Mouse (Mus musculus) lung, postnatal 14 days (tissue): ENCODE measurements around the gene Ugt1a6a.

Source experiments
- DNase-seq: peaks from one replicate; pipeline ENCODE4 v3.0.0; 2021

Gene Ugt1a6a

DNA sequence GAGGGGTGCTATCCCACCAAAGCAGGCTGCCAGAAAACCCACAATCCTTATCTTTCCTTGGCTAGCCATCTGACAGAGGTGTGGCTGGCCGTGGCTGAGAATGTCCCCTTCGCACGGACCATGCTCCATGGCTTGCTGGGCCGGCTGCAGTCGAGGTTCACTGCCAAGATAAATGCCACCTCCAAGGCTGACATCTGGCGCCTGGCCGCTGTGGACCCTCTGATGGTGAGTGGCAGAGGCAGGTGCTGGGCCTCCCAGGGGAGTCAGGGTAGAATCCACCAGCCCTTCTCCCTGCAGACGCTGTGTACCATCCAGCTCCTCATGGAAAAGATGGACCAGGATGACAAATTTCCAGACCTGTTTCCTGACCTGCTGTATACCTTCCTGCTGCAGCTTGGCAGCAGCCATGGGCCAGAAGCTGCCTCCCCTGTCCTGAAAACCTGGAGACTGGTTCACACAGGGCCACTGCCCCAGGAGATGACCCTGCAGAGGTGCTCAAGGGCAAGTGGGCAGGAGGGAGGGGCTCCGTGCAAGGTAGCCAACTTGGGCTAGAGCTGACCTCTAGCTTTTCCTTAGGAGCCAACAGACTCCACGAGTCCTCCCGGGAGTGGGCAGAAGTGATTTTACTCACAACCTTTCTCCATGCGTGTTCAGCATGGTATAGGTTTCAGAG lies 120.3 kb downstream of the Ugt1a6a start:
- DNase-seq = no peak

DNA sequence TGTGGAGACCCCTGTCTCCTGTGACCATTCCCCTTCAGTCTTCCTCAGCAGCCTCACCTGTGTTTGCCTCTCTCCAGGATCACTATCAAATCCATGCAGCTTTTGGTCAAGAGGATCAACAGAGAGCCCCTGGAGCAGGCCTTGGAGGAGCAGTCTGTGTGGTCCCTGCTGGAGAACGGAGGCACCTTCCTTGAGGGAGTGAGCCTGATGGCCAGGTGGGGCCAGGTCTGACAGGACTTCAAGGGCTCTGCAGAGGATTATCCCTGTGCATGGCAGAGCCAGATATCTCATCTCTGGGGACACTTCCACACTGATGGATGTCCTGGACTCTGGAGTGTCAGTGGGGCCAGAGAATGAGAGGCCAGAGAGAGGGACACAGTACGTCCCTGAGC lies 120.9 kb downstream of the Ugt1a6a start:
- DNase-seq = no peak

DNA sequence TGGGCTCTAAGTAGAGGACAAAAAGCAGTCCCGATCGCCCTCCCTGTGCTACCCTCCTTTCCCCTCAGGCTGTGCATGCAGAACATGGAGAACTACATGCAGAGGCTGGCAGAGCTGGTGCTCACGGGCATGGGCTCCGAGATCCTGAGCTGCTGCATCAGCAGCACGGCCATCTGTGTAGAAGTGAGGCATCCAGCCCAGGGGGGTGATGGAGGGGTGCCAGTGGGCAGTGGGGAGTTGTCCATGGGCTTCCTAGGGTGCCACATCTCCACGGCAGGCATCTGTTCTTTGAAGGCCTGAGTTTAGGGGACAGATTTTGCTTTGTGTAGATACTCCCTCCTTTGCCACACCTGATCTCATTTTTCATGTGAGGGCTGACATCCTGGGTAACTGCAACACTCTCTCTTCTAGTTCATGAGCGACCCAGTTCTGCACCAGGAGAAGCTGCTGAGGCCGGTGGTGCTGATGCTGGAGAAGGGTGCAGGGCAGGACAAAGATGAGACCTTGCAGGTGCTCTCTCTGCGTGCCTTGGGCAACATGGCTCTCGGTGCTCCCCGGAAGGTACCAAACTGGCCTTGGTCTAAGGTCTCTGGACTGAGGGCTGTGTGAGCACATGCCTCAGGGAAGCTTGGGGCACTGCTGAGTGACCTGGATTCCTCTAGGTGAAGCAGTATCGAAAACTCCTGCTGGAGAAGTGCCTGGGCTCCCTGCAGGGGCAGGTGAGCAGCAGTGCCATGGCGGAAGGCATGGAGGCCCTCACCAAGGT lies 121.6 kb downstream of the Ugt1a6a start:
- no peak for DNase-seq

DNA sequence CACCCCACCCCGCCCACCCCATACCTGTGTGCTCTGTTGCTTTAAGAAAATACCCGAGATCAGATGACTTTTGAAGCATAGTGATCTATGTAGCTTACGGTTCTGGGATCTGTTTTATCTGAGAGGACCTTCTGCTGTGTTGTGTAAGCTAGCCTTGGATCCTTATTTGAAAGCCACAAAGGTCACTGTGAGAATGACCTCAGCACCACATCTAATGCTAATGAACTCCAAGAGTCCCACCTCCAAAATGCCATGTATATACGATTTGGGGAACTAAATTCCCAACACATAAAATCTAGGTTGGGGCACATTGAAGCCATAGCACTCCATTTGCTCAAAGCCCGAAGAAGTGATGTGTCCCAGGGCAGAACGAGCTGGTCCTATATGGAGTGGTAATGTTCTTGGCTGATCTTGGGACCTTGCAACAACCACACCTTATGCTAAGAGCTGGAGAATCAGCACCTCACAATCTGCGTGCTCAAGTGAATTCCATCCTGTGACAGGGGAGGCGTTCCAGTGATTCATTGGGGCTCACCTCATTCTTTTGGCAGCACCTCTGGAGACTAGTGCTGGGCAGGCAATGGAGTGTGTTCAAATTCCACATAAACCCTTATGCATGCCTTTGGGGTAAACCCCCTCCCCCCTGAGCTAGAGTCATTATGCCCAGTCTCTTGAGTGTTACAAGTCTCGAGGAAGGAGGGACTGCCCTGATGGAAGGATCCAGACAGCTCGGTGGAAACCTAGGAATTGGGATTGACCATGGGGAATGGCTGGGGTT lies 122.5 kb downstream of the Ugt1a6a start:
- no peak for DNase-seq

DNA sequence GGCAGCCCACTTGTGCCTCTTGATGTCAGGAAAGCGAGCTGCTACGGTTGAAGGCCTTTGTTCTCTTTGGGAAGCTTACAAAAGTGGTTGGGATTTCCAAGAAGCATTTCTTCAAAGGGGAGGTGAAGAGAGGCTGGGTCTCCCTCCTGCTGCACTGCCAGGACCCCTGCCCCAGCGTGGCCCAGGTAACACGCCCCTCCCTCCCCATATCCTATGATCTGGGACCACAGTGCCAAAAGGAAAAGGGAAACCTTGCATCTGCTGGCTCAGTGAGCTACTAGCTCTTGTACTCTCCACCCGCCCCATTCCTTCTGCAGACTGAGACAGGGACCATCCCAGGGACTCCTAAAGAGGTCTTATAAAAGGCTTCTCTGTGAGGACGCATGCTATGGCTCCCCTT lies 123.1 kb downstream of the Ugt1a6a start:
- DNase-seq = no peak

DNA sequence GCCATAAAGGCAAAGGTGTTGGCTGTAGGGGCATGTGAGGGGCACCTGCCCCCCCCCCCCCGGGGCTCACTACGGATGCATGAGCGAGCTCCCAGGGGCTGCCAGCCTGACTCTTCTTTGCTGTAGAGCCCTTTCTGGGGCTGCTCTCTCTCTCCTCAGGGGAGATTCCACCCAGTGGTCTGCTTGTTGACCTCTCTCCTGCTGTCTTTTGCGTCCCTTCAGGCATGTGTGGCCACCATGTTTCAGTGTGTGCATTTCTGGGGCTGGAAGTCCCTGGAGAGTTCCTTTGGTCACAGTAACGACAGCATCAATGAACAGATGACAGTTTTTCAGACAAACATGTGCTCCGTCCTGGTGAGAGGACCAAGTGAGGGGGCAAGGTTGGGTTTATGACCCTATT lies 123.8 kb downstream of the Ugt1a6a start:
- no peak for DNase-seq

DNA sequence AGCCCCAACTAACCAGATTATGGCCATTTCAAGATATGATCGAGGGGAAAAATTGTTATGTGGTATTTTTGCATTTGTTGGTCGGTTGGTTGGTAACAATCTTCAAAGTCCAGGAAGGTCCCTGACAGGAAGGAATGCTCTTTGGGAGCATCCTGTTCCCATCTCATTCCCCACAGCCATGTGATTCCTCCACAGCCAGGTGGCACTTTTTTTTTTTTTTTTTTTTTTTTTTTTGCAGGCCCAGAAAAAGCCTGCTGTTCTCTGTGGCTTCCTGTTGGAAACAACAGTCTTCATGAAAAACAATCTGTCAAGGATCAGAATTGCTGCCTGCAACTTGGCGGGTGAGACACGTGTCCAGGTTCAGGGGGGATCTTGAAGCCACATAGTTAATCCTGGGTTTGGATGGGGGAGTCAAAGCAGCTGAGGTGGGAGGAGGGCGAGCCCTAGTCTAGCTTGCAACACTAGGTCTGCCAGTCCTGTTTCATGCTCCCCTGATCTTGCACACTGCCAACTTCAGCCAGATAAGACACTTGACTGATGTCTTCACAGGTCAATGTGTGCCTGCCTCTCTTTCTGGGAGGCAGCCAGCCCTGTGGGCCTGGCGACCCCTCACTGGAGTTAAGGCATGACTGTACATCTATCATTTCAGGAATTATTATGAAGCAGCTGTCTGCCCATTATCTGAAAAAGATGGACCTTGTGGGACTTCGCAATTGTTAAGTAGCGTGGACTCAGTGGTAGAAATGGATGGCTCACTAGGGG lies 124.5 kb downstream of the Ugt1a6a start:
- DNase-seq = no peak

DNA sequence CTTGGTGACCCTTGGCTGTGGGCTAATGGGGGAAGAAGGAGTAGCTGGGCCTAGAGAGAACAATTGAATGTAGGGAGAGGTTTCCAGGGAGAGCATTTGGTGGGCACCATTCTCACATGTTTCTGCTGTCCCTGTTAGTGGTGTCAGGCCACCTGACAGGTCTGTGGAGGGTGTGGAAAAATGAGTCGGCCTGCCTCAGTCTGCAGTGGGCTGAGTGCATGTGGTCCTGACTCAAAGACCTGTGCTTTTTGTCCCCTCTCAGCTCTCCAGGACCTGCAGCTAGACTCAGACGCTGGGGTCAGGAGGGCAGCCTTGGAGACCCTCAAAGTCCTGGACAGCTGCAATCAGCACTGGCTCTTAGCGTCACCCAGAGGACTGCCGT lies 125.0 kb downstream of the Ugt1a6a start:
- no peak for DNase-seq

DNA sequence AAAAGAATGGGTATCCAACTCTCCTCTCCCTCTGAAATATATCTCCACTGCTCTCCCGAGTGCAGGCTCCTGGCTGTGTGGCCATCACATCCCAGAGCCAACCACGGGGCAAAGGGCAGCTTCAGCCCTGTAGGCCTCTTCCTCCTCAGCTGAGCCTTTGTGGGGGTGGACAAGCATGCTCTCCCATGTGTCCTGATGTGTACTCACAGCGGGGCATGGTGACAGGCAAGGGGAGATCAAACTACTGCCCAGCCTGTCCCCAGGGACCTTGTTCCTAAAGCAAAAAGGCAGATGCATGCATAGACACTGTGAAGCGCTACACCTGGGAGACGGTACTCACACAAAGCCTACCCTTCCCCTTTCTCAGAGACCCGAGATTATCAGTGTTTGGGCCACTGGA lies 125.5 kb downstream of the Ugt1a6a start:
- no peak for DNase-seq

DNA sequence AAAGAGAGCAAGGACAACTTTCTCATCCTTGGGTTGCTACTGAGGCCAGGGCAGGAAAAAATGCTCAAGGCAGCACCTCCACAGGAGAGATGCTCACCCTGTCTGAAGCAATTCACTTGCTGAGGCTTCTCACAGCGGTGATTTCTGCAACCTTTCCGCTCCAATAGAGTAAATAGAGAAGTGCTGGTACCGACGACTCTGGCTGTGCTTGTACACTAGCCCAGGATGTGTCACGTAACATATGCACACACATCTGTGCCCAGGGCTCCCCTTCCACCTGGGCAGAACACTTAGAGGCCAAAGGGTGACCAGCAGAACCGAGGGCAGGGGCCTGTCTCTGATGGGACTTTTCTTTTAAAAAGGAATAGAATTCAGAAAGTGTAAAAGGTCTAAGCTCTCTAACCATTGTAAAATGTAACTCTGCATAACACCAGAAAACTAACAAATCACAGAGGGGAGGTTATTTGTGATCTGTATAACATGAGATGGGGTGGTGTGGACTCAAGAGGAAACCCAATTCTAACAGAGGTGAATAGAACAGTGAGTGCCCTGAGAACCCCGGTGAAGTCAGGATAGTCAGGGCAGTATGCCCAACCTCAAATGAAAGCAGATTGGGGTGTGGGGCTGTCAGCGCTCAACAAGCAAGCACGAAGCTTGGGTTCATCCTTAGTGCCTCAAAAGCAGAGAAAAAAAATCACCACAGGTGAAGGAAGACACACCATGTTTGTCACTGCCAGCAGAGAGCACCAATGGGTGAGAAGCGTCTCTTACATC lies 126.2 kb downstream of the Ugt1a6a start:
- DNase-seq = no peak

DNA sequence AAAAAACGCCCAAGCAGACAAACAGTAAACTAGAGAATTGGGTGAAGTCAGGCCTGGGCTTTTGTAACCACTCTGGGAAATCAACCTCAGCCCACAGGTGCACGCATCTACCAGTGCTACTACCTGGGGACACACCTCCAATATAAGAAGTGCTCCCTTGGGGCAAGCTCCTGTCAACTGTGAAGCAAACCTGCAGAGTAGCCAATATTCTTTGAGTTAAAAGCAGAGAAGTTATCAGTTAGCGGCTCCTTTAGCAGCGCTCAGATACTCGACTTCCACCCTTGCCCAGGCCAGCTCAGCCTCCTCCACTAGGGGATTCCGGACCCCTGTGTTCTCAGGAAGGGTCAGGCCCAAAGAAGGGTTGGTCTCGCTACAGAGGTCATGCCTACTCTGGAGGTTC lies 127.1 kb downstream of the Ugt1a6a start:
- no peak for DNase-seq

DNA sequence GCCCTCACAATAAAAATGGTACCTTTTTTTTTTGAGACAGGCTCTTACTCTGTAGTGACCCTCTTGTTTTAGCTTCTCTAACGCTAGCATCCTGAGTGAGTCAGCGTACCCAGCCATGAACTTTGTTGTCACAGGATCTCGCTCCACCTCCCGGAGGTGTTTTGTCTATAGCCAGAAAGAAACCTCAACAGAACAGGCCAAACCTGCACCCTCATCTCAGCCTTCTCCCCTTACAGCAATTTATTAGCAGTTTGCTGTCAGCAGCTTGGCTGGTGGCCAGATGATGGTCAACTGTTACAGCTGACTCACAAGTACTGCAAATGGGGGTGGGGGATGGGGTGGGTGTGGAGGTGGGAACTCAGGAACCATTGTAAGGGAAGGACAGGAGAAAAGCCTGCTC lies 127.6 kb downstream of the Ugt1a6a start:
- no peak for DNase-seq

DNA sequence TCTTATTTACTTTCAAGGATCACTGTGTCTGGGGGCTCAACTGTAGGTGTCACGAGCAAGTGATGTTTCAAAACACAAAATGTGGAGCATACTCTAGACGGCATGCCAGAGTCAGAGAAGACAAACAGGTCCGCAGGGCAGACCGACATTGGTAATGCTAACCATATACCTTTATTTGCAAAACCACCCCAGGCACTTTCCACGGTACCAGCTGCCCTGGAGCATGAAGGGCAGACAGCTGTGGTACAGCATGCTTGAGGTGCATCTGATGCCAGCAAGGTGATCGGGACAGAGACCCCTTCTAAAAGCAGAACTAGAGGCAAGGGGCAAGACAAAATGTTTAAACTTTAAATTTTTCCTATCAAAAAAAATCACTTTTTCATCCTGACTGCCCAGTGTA lies 128.4 kb downstream of the Ugt1a6a start:
- DNase-seq = no peak

DNA sequence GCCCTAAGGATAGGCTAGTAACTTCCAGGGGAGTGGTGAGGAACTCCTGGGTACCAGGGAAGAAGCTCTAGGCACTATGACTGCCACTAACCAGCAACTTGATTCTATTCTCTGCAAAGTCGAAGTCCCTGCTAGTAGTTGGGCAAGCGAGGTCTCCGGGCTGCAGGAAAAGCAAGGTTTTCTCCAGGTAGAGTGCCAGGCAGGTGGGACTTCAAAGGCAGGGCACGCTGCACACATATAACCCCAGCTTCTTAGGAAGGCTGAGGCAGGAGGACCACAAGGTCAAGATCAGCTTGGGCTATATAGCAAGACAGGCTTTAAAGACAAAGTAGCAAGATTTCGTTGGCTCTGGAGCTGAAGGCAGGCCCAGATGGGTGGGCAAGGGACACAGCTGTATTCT lies 129.2 kb downstream of the Ugt1a6a start:
- no peak for DNase-seq

DNA sequence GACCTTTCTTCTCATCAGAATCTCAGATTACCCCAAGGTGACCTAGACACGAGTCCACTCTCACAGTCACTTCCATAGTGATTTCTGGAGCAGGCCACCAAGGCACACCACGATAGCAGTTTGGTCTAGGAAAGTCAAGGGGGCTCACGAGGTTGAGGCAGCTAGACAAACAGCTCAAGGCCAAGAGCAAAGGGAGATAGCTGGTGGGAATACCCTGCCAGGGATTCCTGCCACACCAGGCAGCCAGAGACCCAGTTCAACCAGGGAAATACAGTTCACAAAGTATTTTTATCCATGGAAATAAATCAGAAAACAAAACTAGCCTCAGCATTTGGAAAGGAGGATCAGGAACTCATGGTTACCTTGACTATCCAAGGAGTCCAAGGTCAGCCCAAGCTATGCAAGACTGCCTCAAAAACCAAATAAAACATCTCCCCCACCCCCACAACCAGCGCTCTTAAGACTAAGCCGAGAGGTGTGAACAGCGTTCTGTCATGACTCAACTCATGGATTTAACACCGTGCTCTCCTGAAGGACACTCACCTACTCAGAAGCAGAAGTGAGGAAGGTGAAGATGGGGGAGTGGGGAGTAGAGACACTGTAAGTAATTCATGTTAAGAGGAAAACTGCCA lies 129.7 kb downstream of the Ugt1a6a start:
- no peak for DNase-seq

DNA sequence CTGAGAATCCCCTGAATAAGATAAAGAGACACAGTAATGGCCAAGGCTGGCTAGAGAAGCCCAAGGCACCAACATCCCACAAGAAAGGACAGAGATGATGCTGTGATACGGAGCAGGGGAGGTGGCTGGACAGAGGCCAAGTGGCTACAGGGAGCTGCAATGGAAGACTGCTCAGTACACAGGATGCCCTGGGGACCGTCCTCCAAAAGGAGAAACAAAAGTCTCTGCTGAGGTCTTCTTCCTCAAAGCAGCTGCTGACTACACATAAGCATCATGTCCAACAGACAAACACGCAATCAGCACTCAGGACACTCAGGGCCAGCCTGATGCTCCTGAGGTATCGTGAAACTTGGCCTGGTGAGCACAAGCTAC lies 130.2 kb downstream of the Ugt1a6a start:
- DNase-seq = no peak

DNA sequence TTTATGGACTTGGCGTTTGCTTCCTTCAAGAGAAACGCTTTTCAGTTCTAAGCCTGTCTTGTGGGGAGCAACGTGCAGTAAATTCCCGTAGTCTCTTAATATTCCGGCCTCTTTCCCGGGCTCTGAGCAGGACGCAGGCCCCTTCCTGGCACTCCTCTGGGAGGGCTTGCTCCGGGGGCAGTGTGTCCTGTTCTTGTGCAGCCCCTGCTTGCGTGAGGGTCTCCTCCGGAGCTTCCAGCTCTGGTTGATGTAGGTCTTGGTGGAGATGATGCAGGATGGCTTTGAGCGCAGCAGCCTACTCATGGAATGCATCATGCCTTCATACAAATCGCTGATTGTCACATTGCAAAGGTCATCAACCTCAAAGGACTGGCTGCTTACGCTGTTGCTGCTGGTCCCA lies 131.5 kb downstream of the Ugt1a6a start:
- DNase-seq = no peak

DNA sequence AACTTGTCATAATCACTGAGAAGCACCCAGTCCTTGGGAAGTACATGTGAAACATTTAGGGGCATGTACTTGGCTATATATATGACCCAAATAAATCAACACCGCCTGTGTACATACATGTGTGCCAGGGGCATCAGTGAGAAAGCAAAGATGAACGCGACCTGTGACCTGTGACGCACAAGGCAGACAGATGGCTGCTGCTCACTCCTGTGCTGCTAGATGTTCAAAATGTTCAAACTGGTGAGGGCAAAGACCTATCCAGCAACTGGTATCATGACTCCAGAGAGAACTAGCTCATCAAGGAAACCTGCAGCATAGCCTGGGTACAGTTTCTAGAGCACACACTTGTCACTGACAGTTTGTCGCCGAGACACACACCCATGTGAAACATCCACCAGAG lies 132.9 kb downstream of the Ugt1a6a start:
- no peak for DNase-seq

DNA sequence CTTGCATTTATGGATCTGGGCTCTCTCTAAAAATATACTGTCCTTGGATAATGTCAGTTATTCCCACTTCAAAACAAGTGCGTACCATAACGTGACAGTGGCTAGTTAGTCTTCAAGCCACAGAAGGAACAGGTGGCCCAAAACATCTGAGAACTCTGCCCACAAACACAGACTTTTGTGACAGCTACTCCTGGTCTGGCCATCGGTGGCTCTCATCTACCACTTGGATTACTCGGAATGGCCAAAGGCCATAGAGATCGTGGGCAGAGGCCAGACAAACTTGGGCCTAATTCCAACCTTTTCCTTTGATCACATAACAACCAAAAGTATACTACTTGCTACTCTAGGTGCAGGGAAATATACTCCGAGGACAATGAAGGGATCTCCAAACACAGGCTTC lies 133.5 kb downstream of the Ugt1a6a start:
- DNase-seq = no peak
